Mouse (Mus musculus): Measurements from ENCODE around the gene Dgkg.

Gene Dgkg

GRCm38 (mm10) chr16:22501855-22502254 lies 155.2 kb downstream of the Dgkg start:
- DNase-seq (ENCODE audit: low read depth, low spot score) = no peak

GRCm38 (mm10) chr16:22500561-22500960 lies 156.5 kb downstream of the Dgkg start:
- no peak for DNase-seq (ENCODE audit: low read depth, low spot score)

DNA sequence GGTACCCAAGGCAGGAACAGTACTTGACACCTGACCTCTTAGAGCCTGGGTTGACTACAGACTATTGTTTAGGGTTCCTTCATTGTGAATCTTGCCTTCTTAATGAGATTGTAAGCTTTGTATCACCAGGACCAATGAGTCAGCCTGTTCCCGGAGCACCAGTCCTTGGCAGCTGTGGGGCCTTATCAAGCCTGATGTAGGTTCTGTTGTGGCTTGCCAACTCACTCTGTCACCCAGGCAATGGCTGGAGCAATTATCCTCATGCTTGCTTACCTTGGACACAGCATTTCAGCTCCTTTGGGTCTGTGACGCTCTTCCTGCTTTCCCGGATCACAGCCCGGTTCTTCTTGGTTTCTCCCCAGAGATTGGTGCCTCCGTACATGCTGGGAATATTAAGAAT lies 157.1 kb downstream of the Dgkg start:
- no peak for DNase-seq (ENCODE audit: low read depth, low spot score)

DNA sequence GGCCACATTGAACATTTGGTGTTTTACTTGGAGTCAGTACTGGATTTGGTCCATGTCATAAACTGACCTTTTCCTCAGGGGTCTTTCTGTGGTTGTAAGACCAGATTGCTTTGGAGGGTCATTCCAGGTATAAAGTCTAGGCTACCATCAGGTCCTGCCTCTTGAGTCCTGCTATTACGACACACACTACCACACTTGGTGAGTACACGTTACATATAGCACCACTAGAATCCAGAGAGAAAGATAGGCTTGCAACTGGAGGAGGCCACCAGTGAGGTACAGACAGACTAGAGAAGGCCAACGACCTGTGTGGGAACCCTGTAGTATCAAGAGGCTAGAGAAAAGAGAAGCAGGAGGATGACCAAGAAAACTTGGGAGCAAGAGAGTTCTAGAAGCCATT lies 157.6 kb downstream of the Dgkg start:
- no peak for DNase-seq (ENCODE audit: low read depth, low spot score)

- DNase-seq (ENCODE audit: low read depth, low spot score) = no peak
Measured at GRCm38 (mm10) chr16:22497976-22498375, 159.0 kb downstream of the Dgkg start.

- DNase-seq (ENCODE audit: low read depth, low spot score) = no peak
Measured at GRCm38 (mm10) chr16:22495259-22495658, 161.8 kb downstream of the Dgkg start.

GRCm38 (mm10) chr16:22494815-22495214 lies 162.2 kb downstream of the Dgkg start:
- no peak for DNase-seq (ENCODE audit: low read depth, low spot score)

DNA sequence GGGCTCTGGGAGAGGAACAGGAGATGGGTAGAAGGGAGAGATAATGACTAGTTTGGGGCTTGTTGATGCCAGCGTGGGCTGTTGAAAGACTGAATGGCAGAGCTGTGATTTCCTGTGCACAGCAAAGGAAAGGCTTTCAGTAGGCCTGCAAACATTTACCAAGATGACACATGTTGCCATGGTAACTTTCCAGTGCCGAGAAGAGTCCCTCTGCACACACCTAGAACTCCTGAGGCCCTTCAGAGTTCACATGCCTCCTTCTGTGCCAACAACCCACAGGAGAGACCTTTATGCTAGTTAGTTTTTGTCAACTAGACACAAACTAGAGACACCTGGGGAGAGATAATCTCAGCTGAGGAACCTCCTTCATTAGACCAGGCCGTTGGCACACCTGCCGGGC lies 163.6 kb downstream of the Dgkg start:
- no peak for DNase-seq (ENCODE audit: low read depth, low spot score)

- no peak for DNase-seq (ENCODE audit: low read depth, low spot score)
Measured at GRCm38 (mm10) chr16:22491446-22492166, 165.4 kb downstream of the Dgkg start.

- DNase-seq (ENCODE audit: low read depth, low spot score) = no peak
Measured at GRCm38 (mm10) chr16:22483900-22484299, 173.1 kb downstream of the Dgkg start.

- no peak for DNase-seq (ENCODE audit: low read depth, low spot score)
Measured at GRCm38 (mm10) chr16:22479322-22479721, 177.7 kb downstream of the Dgkg start.

GRCm38 (mm10) chr16:22471728-22472127 lies 185.3 kb downstream of the Dgkg start:
- DNase-seq (ENCODE audit: low read depth, low spot score) = no peak

DNA sequence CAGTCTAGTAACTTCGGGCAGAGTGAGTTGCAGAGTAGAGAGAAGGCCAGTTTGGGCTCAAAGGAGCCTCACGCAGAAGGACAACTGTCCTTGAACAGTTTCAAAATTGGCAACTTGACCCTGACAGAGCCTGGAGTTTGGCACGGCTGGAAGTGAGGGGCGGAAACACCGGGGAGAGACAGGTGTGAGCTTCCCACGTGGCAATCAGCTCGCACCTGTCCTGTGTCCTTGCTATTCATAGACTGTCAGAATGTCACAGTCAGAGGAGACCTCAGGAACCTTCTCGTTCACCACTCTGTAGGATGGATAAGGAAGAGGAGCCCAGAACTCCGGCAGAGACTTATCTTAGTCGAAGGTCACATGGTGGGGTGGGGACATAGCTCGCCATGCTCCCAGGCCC lies 187.6 kb downstream of the Dgkg start:
- peak; percentile 4 for DNase-seq (ENCODE audit: low read depth, low spot score)

- no peak for DNase-seq (ENCODE audit: low read depth, low spot score)
Measured at GRCm38 (mm10) chr16:22467111-22467510, 189.9 kb downstream of the Dgkg start.

- no peak for DNase-seq (ENCODE audit: low read depth, low spot score)
Measured at GRCm38 (mm10) chr16:22466381-22466780, 190.6 kb downstream of the Dgkg start.

DNA sequence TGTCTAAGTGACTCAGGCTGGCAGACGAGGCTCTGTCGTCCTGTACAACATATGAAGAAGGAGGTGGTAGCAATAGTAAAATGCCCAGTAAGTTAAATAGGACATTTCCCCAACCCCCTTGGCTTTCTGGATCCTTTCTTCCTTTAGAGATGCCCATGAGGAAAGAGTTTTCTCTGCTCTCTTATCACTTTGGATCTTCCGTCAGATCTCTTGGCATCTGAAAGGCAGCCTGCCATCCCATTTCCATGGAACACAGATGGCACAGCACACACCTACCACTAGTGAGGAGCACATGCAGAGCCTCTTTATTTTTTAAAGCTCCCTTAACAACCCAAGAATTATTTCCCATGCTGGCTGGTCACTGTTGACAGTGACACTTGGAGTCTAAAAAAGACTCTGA lies 194.8 kb downstream of the Dgkg start:
- DNase-seq (ENCODE audit: low read depth, low spot score) = no peak

- DNase-seq (ENCODE audit: low read depth, low spot score) = no peak
Measured at GRCm38 (mm10) chr16:22461728-22462127, 195.3 kb downstream of the Dgkg start.

DNA sequence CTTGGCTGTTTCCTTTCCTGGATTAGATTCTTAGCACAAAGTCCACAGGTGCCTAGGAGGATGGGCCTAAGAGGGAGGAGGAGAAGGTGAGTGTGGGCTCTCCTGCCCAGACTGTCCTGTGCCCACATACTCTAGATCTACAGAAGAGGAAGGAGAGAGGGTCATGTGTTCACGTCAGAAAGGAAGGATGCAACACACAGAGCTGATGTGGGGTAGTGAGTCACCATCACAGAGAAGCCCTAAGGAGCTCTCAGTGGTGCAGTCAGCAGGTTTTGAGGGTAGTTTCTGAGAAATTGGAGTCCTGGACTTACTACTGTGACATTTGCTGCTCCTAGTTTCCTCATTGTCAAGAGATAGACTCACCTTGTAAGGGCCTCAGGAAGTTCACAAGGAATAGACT lies 196.1 kb downstream of the Dgkg start:
- DNase-seq (ENCODE audit: low read depth, low spot score) = no peak

DNA sequence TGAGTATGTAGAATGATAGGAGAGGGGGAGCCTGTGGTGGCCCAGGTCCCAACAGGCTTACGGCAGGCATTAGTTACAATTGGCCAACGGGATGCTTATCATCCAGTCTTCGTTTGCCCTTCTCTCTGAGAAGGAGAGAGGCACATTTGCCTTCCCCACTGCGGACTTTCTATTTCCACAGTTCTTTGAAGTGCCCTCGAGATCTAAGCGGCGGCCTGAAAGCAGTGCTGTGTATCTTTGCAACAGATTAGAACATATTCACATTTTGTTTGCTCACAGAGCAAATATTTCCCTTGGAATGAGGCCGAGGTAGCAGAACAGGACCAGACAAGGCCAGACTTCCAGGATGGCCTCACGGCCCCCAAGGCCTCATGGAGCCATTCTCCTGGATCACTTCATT lies 204.9 kb downstream of the Dgkg start:
- DNase-seq (ENCODE audit: low read depth, low spot score) = no peak

GRCm38 (mm10) chr16:22448093-22448492 lies 208.9 kb downstream of the Dgkg start:
- no peak for DNase-seq (ENCODE audit: low read depth, low spot score)

GRCm38 (mm10) chr16:22444786-22445185 lies 212.2 kb downstream of the Dgkg start:
- DNase-seq (ENCODE audit: low read depth, low spot score) = peak; percentile 26

DNA sequence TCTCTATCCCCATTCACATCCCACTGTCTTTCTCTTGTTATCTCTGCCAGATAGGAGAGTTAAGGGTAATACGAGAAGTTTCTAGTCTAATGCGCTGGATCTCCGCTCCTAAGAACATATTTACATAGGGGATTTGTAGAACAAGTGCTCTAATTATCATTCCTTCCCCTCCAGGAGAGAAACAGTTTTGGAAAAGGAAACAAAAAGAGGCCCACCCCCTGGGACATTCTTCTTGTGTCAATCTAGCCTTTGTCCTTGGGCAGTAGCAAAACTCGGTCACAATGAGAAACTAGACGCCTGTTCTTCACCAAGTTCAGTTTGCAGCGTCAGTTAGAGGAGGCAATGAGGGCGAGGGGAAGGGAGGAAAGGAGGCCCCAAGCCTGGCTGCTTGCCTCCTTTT lies 214.8 kb downstream of the Dgkg start:
- DNase-seq (ENCODE audit: low read depth, low spot score) = no peak

GRCm38 (mm10) chr16:22441317-22441716 lies 215.7 kb downstream of the Dgkg start:
- DNase-seq (ENCODE audit: low read depth, low spot score) = no peak

DNA sequence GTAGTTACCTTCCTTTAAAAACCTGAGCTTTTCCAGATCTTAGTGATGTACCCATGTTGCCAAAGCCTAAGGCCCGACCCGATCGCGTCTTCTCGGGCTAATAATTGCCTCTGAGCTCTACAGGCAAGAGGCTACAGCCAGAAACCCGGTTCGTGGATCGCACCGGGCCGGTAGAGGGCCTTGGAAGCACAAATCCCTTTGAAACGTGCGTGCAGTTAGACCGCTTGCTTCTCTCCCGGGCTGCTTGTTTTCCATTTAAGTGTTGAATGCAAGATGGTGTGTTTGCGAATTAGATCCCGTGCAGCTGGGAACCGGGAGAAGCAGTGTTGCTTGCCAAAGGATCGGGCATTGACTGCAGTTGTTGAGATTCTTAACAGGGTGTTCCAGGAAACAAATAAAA lies 216.8 kb downstream of the Dgkg start:
- DNase-seq (ENCODE audit: low read depth, low spot score) = peak; percentile 25
